10 mouse cellular contexts compared by ENCODE assay signal in the genomic region with DNA sequence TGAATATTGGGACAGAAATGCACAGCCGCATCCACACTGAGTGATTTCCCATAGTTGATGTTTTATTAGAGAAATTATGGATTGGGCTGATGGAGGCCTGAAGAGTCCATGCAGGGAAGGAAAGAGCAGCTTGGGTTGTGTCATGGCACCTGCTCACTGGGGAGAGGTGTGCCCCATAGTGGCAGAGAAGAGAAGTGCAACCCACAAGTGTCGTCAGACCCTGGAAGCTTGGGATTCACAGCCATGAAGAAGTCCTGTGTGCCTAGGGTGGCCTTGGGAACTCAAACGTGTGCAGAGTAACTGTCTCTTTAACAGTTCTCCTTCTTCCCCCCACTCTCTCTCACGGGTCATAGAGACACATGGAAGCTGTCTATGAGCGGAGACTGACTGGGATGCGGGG. TPM values are rescaled to one million over a fixed set of nuclear protein-coding genes. Genes with fewer than 3 reads are reported as not detected.
DNase-seq lines count a peak whose midpoint lies in the region; ATAC-seq and TF ChIP-seq lines count a peak whose summit lies in the region.
"Had no signal": no experiment of that assay in that cellular context is flagged by ENCODE, and none has a peak within 500 bp of the region (broad histone marks: within the 10 kb centered on the region; RNA-seq: fewer than 3 reads in every experiment).

No protein-coding gene starts in this region.

- ATAC-seq in heart, postnatal 0 days (ENCODE audit: insufficient read depth, low read depth), result no peak
- ATAC-seq in liver, embryonic 14.5 days (ENCODE audit: insufficient read depth), result no peak
- ATAC-seq in liver, embryonic 12.5 days, result no peak
- no peak for ATAC-seq in megakaryocyte, adult 5-6 weeks (ENCODE audit: poor library complexity, severe bottlenecking)
- ATAC-seq: midbrain, embryonic 16.5 days had no signal

- peaks cover 28% of the 10 kb centered on the region for H3K27me3 ChIP-seq in heart, postnatal 0 days (ENCODE audit: control insufficient read depth, insufficient read depth, low read length)
- H3K27me3 ChIP-seq in heart, embryonic 10.5 days (ENCODE audit: insufficient read depth, poor library complexity, severe bottlenecking), result peaks cover 77% of the 10 kb centered on the region
- H3K27me3 ChIP-seq in liver, embryonic 14.5 days (ENCODE audit: control insufficient read depth, insufficient read depth, low read length), result no peaks in the 10 kb centered on the region
- peaks cover 6% of the 10 kb centered on the region; the same call in 1 of the 2 replicates for H3K27me3 ChIP-seq in liver, embryonic 12.5 days (replicated peaks)

- no peaks in the 10 kb centered on the region for H3K9me3 ChIP-seq in heart, postnatal 0 days (replicated peaks; ENCODE audit: control insufficient read depth, low read length)
- H3K9me3 ChIP-seq in heart, embryonic 10.5 days, result no peaks in the 10 kb centered on the region
- no peaks in the 10 kb centered on the region for H3K9me3 ChIP-seq in liver, embryonic 14.5 days (ENCODE audit: control insufficient read depth, low read length)
- no peaks in the 10 kb centered on the region for H3K9me3 ChIP-seq in liver, embryonic 12.5 days (replicated peaks)

- no peak overlapping the region for H3K9ac ChIP-seq in heart, postnatal 0 days (replicated peaks; ENCODE audit: low read depth, low read length)
- no peak overlapping the region for H3K9ac ChIP-seq in liver, embryonic 14.5 days (replicated peaks)
- H3K9ac ChIP-seq in liver, embryonic 12.5 days, result no peak overlapping the region

- H3K4me1 ChIP-seq in heart, postnatal 0 days (ENCODE audit: control insufficient read depth, insufficient read depth), result no peaks in the 10 kb centered on the region
- H3K4me1 ChIP-seq in heart, embryonic 10.5 days, result peaks cover 21% of the 10 kb centered on the region
- H3K4me1 ChIP-seq in liver, embryonic 14.5 days (replicated peaks; ENCODE audit: control insufficient read depth in 2 of 2, insufficient read depth in 2 of 2, low read length in 1 of 2), result no peaks in the 10 kb centered on the region
- H3K4me1 ChIP-seq in liver, embryonic 12.5 days, result no peaks in the 10 kb centered on the region

- no peak for DNase-seq in heart, postnatal 0 days (ENCODE audit: low spot score)
- DNase-seq in heart, embryonic 10.5 days (ENCODE audit: low spot score), result no peak
- DNase-seq in liver, embryonic 14.5 days (ENCODE audit: low read depth in 3 of 3, low spot score in 3 of 3), result no peak
- peak; percentile 46 for DNase-seq in ZHBTc4 (ENCODE audit: low read depth, low spot score)
- DNase-seq in lung, postnatal 10 days, result peak; percentile 9
- no peak for DNase-seq in urinary bladder, adult 2 months (ENCODE audit: low spot score)
- DNase-seq: cerebellum, postnatal 25 days had no signal

- no peak overlapping the region for H3K4me2 ChIP-seq in heart, postnatal 0 days (ENCODE audit: low read depth, low read length)
- H3K4me2 ChIP-seq in liver, embryonic 14.5 days (ENCODE audit: low read depth), result no peak overlapping the region
- H3K4me2 ChIP-seq in liver, embryonic 12.5 days, result no peak overlapping the region

- no peak overlapping the region for H3K27ac ChIP-seq in heart, postnatal 0 days (ENCODE audit: low read depth)
- H3K27ac ChIP-seq in heart, embryonic 10.5 days, result no peak overlapping the region
- no peak overlapping the region for H3K27ac ChIP-seq in liver, embryonic 14.5 days
- no peak overlapping the region for H3K27ac ChIP-seq in liver, embryonic 12.5 days

- no peaks in the 10 kb centered on the region for H3K36me3 ChIP-seq in heart, postnatal 0 days (replicated peaks; ENCODE audit: control insufficient read depth, insufficient read depth, low read length)
- no peaks in the 10 kb centered on the region for H3K36me3 ChIP-seq in heart, embryonic 10.5 days
- no peaks in the 10 kb centered on the region for H3K36me3 ChIP-seq in liver, embryonic 14.5 days (replicated peaks; ENCODE audit: control insufficient read depth, insufficient read depth, low read depth)
- H3K36me3 ChIP-seq in liver, embryonic 12.5 days, result no peaks in the 10 kb centered on the region

- no peak for TF ChIP-seq EP300 in heart, postnatal 0 days (IDR thresholded peaks at IDR 0.05; ENCODE audit: low read depth)
- no peak for TF ChIP-seq EP300 in liver, embryonic 14.5 days (IDR thresholded peaks at IDR 0.05; ENCODE audit: low read depth)

- H3K4me3 ChIP-seq in heart, postnatal 0 days (ENCODE audit: low read depth, low read length), result no peak overlapping the region
- no peak overlapping the region for H3K4me3 ChIP-seq in heart, embryonic 10.5 days
- H3K4me3 ChIP-seq in liver, embryonic 14.5 days (ENCODE audit: insufficient read depth in 1 of 2, low read depth in 2 of 2, low read length in 2 of 2), result no peak overlapping the region
- no peak overlapping the region for H3K4me3 ChIP-seq in liver, embryonic 12.5 days

- peak; percentile 31; the same call in 1 of the 2 replicates for TF ChIP-seq CTCF in heart, postnatal 0 days (IDR thresholded peaks at IDR 0.05; ENCODE audit: low read depth)
- TF ChIP-seq CTCF in liver, embryonic 14.5 days (IDR thresholded peaks at IDR 0.05; ENCODE audit: low read depth), result peak; percentile 70

- 41% methylated on average over 6 of the region's 6 CpGs for WGBS in heart, postnatal 0 days
- WGBS in heart, embryonic 10.5 days, result 47% methylated on average over 6 of the region's 6 CpGs
- WGBS in liver, embryonic 14.5 days (ENCODE audit: insufficient replicate concordance), result 39% methylated on average over 6 of the region's 6 CpGs
- WGBS in liver, embryonic 12.5 days (ENCODE audit: insufficient replicate concordance), result 34% methylated on average over 6 of the region's 6 CpGs

RNA-seq across cellular contexts. Expression of gene Cpz, which starts 50.3 kb away (rescaled TPM):
- 6.8 and 39.5 TPM in 2 replicates for total RNA-seq in heart, postnatal 0 days (2014; rRNA removed; ENCODE audit: low replicate concordance)
- polyA plus RNA-seq in heart, postnatal 0 days (2015; fragmentation: Nextera tagmentation; extraction: Ambion mirVana), result 3.6 and 3.8 TPM in 2 replicates
- polyA plus RNA-seq in heart, embryonic 10.5 days (2016; fragmentation: Nextera tagmentation; extraction: Ambion mirVana), result 5.0 and 8.3 TPM in 2 replicates
- polyA plus RNA-seq in liver, embryonic 14.5 days (2012; rRNA removed), result 0.58 and 0.89 TPM in 2 replicates
- polyA plus RNA-seq in liver, embryonic 14.5 days (2014; fragmentation: Nextera tagmentation; extraction: Ambion mirVana), result 0.59 and 1.0 TPM in 2 replicates
- 1.8 and 1.9 TPM in 2 replicates for polyA plus RNA-seq in liver, embryonic 12.5 days (2016; fragmentation: Nextera tagmentation; extraction: Ambion mirVana)
- not detected in 2 replicates for total RNA-seq in megakaryocyte, adult 5-6 weeks (2015)
- not detected in 2 replicates for total RNA-seq in megakaryocyte, adult 5-6 weeks (2017)
- polyA plus RNA-seq in urinary bladder, adult 2 months (2012; rRNA removed), result 36.1 and 38.1 TPM in 2 replicates

Comparison
In these comparisons a context has a peak if more than half of its experiments do, and no peak if none do; other contexts are left out.
1. DNase-seq: peak in ZHBTc4 (single experiment) and lung, postnatal 10 days (single experiment); none in heart, postnatal 0 days (single experiment), heart, embryonic 10.5 days (single experiment), liver, embryonic 14.5 days (0 of 3) and urinary bladder, adult 2 months (single experiment).